Mouse (Mus musculus) cerebellum, adult 9-10 months (tissue): Measurements from ENCODE around the gene Ddrgk1.
A peak's percentile ranks its signal among the peaks of the same experiment; 100 is the strongest.
"Not testable (repeated sequence)": the region's sequence is repeated elsewhere in the genome, so short reads cannot be mapped to it uniquely, and the experiment has no call there.

Source experiments
- DNase-seq: peaks from one replicate; pipeline ENCODE4 v3.0.0; 2022

The Ddrgk1 gene

GRCm38 (mm10) chr2:130649028-130649427, 15.4 kb downstream of the Ddrgk1 start:
- DNase-seq = not testable (repeated sequence)

- DNase-seq = no peak
Observed at GRCm38 (mm10) chr2:130645198-130645597, 19.3 kb downstream of the Ddrgk1 start.

GRCm38 (mm10) chr2:130642684-130643369, 21.6 kb downstream of the Ddrgk1 start, which contains the start of gene Lzts3:
Gene Lzts3, minus strand, starts transcription at chr2:130642803.
- DNase-seq = peak; percentile 94

GRCm38 (mm10) chr2:130642197-130642660, 22.2 kb downstream of the Ddrgk1 start:
- peak; percentile 67 for DNase-seq

- peak; percentile 67 for DNase-seq
Observed at GRCm38 (mm10) chr2:130641351-130642025, 23.0 kb downstream of the Ddrgk1 start.

GRCm38 (mm10) chr2:130639276-130639675, 25.2 kb downstream of the Ddrgk1 start:
- DNase-seq = peak; percentile 39

- peak; percentile 43 for DNase-seq
Observed at GRCm38 (mm10) chr2:130638101-130638611, 26.3 kb downstream of the Ddrgk1 start.

GRCm38 (mm10) chr2:130635847-130636246, 28.6 kb downstream of the Ddrgk1 start:
- no peak for DNase-seq

GRCm38 (mm10) chr2:130634739-130635411, 29.6 kb downstream of the Ddrgk1 start:
- peak; percentile 65 for DNase-seq

GRCm38 (mm10) chr2:130634006-130634738, 30.3 kb downstream of the Ddrgk1 start:
- DNase-seq = peak; percentile 91

- DNase-seq = peak; percentile 45
Observed at GRCm38 (mm10) chr2:130632887-130633675, 31.4 kb downstream of the Ddrgk1 start.

GRCm38 (mm10) chr2:130632416-130632815, 32.0 kb downstream of the Ddrgk1 start:
- DNase-seq = peak; percentile 65

- peak; percentile 91 for DNase-seq
Observed at GRCm38 (mm10) chr2:130629839-130630203, 34.6 kb downstream of the Ddrgk1 start, which contains the start of the genes Fastkd5 and Ubox5. Gene Fastkd5, minus strand, starts transcription at chr2:130630027. Gene Ubox5, minus strand, starts transcription at chr2:130630038.

- peak; percentile 41 for DNase-seq
Observed at GRCm38 (mm10) chr2:130629080-130629838, 35.2 kb downstream of the Ddrgk1 start.

- DNase-seq = peak; percentile 64
Observed at GRCm38 (mm10) chr2:130628424-130628823, 36.0 kb downstream of the Ddrgk1 start.

- no peak for DNase-seq
Observed at GRCm38 (mm10) chr2:130618972-130619371, 45.5 kb downstream of the Ddrgk1 start.

GRCm38 (mm10) chr2:130613091-130613490, 51.4 kb downstream of the Ddrgk1 start:
- peak; percentile 45 for DNase-seq
